Mouse (Mus musculus) c-Kit-positive CD71-negative TER-119-negative erythroid progenitor cells, embryonic 14.5 days (primary cell): ENCODE measurements around the gene Runx2.

Experiments
- DNase-seq: peaks from one replicate; pipeline ENCODE4 v3.0.0-alpha.2; 2013; ENCODE audit warnings: low read depth

The Runx2 gene

DNA sequence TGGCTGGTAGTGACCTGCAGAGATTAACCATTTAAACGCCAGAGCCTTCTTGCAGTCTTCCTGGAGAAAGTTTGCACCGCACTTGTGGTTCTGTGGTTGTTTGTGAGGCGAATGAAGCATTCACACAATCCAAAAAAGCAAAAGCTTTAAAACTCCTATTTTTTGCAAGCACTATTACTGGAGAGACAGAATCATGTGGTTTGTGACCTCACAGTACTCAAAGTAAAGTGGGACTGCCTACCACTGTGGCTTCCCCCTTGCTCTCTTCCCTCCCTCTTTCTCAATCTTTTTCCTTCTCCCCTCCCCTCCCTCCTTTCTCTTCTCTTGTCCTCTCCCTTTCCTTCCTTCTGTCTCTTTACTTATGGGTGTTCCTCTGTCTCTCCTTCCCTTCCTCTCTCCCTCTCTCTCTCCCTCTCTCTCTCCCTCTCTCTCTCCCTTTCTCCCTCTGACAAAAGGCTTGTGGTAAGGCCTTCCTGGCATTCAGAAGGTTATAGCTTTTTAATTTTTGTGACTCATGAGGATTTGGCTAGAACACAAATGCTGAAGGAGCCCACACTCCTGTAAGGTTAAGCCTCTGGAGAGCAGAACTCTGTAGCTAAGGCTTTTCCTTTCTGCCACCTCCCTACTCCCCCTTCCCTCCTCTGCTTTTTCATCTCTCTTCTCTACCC lies at the start of gene Runx2:
Gene Runx2, minus strand, starts transcription at position 290 of the 668 bp plus-strand sequence.
- DNase-seq = no peak

DNA sequence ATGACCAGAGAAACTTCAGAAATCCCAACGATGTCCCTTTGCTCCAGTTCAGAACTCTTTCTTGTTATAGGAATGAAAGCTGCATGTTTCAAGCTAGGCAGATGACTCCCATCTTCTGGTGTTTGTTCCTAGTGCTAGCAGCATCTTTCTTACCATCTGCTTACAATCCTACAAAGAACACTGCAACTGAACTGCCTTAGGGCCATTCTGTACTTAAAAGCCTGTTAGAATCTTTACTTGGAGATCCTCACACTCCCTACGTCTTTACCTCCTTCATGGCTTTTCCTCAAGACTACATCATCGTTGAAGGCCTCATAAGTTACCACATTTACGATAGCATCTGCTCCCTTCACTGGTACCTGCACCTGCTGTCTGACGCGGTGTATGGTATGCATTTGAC lies 48.6 kb upstream of the Runx2 start:
- no peak for DNase-seq

DNA sequence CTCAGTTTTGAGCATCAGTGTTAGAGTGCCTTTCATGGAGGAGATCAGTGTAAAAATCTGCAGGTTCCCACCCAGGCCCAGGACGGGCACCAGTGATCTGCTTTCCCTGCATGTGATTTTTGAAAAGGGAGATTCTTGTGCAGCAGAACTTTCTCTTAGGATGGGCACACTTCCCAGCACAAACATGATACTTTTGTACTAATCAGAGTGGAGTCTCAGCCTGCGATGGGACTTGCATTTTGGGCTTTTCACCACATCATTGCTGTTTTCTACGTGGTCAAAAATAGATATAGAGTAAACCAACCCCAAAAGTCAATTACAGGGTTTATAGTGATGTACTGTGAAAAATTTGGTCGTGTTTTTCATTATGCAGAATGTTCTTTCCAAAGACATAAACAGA lies 27.6 kb upstream of the Runx2 start:
- DNase-seq = no peak

DNA sequence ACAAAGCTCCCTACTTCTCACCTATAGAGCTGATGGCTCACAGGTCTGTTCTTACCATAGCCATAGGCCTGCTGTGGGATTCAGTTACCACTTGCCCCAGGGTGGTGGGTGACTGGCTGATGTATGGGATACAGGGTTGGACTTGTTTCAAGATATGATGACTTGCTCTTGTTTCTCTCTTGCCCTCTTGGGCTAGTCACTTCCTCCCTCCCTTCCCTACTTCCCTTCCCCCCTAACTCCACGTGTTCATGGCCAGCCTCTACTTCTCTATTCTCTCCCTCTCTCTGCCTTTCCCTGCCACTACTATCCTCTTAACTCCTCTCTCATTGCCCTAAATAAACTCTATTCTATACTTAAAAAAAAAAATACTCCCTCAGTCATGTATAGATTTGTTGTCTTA lies 16.6 kb upstream of the Runx2 start:
- DNase-seq = no peak

DNA sequence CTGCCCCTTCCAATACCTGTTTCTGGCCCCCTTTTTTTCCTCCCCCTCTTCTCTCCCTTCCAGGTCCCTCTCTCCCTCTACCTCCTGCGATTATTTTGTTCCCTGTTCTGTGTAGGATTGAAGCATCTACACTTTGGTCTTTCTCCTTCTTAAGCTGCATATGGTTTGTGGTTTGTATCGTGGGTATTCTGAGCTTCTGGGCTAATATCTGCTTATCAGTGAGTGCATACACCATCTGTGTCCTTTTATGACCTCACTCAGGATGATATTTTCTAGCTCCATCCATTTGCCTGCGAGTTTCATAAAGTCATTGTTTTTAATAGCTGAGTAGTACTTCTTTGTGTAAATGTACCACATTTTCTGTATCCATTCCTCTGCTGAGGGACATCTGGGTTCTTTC lies 15.0 kb upstream of the Runx2 start:
- no peak for DNase-seq

DNA sequence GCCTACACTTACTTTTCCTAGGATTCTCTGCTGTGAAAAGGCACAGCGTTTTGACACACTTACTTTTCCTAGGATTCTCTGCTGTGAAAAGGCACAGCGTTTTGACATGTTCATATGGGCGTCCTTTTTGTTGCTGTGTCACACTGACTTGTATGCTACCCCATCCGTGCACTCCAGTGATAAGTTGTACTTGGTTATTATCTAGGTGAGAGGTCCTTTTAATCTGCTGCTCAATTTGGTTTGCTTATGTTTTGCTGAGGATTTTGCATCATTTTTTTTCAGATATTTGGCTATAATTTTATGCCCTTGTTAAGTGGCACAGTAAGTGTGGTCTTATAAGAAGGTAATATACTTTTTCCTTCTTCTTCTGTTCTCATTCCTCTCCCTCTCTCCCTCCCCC lies 13.4 kb upstream of the Runx2 start:
- DNase-seq = no peak

DNA sequence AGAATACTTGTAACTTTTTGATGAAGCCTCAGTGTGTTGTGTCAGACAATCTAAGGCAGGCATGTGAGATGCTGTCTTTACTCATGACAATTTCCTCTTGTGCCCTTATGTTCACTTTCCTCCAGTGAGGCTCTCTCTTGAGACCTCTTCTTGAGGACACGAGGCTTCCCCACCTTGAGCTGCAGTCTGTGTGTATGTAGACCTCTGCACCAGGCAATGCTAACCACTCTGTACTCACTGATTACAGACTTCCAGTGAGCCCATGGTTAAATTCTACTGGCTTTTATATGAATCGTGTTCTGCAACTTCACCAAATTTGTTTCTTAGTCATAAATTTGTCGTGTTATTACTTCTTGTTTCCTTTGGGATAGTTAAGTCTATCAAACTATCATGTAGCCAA lies 12.5 kb upstream of the Runx2 start:
- DNase-seq = no peak

DNA sequence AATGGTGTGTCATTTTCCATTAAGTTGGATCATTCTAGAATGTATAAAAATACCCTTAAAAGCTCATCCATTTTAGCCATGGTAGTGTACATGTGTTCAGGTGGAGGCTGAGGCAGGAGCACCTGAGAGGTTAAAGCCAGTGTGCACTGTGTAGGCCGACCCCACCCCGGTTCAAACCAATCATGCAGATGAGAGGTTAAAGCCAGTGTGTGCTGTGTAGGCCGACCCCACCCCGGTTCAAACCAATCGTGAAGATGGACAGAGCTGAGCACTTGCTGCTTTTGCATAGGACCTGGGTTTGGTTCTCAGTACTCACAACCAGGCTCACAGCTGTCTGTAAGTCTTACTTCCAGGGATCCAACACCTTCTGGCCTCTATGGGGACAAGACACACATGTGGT lies 7.3 kb upstream of the Runx2 start:
- no peak for DNase-seq

DNA sequence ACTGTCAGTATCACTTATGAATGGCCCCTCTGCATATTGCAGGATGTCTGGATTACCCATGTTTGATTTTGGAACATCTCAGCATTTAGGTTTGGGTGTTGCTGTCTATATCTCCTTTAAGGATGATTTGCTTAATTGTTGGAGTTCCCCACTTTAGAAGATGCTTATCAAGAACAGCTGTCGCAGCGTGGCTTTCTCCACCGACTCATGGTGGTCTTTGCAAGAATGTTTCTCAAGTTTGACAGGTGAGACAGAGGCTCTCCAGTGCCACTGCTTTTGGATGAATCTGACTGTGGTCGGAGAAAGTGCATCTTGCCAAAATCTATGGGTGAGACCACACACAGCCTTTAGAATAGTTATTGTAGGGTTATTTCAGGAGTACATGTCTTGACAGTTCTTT lies 5.2 kb upstream of the Runx2 start:
- DNase-seq = no peak

DNA sequence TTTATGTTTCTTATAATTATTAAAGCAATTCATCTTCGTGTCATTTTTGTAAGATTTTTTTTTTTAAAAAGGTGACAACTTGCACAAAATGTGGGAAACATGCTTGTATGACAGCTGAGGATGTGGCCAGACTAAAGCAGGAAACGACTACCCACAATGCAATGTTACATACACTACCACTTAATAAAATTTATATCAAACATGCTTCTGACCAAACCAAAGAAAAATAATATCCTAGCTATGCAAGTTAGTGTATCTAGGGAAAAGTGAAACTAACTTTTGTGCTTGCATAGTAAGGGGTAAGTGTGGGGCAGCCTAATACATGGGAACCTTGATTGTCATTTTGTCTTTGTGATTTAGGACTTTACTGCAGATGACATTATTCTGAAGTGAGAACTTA lies 4.2 kb upstream of the Runx2 start:
- no peak for DNase-seq

DNA sequence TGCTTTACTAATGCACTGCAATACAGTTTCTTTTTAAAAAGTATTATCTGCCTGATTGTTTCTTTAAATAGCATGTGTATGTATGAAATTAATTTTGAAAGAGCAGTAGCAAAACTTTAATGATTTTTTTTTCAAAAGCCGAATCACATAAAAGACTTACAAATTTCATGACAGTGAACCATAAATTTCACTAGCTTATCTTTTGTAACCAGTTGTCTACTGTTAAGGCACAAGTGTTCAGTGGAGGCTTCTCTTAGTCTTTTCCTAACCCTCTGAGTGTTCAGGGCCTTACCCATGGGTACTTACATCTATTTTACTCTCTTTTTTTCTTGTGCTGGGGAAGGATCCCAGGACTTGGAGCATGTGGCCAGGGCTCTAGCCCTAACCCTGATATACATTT lies 7.6 kb downstream of the Runx2 start:
- no peak for DNase-seq

DNA sequence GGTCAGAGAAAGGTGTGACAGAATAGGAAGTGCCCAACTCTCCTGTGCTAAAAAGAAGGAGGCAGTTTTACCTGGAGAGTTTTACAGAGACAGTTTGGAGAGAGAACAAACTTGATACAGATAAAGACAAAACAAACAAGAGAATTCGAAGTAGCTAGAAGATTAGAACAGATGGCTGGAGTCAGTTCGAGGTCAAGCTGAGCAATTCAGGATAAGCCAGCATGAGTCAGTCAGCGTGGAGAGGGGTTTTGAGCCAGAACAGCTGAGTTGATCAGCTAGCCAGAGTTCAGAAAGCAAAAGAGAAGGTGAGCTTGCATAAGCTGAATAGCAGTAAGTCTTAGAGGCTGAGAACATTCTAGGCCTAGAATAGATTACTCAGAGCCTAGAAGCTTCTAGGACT lies 17.3 kb downstream of the Runx2 start:
- no peak for DNase-seq

DNA sequence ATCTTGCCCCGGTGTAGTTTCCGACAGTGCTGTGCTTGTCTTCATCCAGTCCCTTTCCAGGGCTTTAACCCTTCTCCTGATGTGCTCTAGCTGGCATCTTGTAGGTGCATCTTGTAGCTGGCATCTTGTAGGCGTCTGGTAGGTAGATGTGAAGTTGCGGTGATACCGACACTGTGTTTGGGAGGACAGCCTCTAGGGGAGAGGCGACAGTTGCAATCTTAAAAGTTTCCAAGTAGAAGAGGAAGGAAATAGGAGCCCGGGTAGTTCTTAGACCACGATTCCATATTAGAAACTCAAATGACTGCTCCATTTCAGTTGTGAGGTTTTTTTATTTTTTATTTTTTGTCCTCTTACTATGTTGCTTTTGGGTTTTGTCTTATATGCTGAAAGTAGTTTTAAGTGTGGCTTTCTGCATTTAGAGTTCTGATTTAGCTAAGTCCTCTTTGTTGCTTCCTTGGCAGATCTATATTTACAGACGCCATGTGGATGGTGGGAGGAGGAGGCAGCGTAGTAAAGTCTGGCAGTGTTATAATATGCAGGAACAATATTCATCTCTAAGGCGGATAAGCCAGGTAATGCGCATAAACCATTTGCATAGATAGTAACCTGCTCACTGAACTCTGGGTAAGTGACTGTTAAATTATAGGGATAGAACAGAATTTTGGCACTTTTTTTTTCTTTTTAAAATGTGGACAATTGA lies 22.2 kb downstream of the Runx2 start:
- DNase-seq = no peak

DNA sequence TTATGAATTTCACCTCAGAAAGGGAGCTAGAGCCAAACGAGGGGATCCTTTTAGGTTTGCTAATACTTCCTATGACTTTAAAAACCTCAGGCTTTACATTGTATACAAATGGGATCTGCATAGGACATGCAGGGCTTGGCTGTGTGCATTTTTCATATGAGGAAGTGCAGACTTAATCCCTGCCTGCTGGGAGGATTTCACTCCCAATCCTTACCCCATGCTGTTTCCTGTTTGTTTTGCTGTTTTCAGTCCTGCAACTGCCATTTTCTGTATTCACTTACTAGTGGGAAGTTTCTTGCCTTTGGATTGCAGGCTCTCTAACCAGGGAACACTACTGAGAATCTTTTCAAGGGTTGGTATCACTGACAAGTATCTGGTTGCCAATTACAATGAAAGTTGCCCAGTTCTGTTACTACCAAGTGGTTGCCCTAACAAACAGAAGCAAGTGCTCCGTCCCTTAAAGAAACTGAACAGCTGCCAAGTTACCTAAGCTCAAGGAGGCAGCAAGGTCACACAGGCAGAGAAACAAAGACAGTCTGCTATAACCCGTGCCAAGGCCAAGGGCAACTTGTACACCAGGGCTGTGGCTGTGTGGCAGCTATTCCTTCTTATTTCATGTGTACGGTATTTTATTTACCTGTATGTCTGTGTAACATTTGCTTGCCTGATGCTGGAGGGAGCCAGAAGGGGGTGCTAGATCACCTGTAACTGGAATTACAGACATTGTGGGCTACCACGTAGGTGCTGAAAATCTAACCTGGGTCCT lies 25.4 kb downstream of the Runx2 start:
- no peak for DNase-seq

DNA sequence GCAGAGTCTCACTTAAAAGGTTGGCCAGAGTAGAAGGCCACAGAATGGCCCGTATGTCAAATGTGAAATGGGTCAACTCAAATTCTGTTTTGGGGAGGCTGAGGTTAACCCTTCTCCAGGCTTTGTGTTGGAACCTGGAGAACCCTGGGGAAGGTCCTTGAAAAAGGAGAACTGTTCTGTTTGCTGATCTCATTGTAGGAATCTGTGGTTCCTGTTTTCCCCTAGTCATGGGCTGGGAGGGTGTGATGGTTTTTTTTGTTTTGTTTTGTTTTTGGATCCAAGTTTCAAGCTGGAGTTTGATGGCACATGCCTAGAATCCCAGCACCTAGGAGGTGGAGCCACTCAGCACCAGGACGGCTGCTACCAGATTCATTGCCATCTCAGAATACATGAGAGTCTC lies 31.5 kb downstream of the Runx2 start:
- DNase-seq = no peak

DNA sequence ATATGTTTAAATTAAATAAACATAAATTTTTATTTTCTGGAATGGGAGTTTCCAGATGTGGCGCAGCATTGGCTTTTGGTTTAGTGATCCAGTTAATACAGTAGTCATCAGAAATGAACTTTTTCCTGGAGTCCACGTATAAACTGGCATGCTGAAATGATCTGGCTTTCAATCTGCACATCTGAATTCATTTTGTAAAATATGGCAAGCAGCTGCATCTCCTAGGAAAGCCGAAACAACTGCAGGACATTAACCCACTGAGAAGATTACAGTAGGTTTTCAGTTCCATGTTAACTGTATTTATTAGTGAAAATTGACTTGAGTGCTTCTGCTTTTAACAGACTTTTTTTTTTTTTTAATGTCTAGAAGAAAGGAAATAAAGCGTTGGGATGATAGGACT lies 32.2 kb downstream of the Runx2 start:
- no peak for DNase-seq

DNA sequence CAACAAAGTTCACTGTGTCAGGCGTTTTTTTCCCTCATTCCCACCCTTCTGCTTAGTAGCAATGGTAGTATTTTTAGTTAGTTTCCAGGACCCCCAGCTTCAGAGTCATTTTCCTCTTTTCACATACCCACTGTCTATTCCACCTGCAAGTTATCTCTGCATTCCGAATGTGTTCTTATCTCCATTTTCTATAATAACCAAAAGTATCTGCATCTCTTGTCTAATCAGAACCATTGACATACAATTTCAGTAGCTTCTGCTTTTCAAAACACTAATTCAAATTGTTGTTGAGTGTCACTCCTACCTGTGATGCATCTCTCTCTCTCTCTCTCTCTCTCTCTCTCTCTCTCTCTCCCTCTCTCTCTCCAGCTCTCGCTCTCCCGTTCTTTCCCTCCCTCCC lies 34.2 kb downstream of the Runx2 start:
- DNase-seq = no peak

DNA sequence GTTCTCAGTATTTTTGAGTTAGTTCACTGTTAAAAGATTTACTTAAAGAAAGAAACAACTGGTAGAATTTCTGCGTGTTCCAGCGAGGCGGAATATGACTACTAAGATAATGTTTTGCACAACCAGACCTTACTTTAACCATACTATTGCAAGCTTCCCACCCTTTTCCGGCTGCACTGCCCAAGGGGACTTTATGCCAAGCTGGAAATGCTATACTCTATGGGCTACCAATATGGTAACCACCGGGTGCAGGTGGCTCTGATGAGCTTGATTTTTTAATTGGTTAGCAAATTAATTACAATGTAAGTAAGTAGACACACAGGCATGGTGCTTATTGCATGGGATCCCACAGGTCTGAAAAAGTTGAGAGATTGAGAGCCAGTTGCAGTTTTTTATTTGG lies 36.5 kb downstream of the Runx2 start:
- DNase-seq = no peak

DNA sequence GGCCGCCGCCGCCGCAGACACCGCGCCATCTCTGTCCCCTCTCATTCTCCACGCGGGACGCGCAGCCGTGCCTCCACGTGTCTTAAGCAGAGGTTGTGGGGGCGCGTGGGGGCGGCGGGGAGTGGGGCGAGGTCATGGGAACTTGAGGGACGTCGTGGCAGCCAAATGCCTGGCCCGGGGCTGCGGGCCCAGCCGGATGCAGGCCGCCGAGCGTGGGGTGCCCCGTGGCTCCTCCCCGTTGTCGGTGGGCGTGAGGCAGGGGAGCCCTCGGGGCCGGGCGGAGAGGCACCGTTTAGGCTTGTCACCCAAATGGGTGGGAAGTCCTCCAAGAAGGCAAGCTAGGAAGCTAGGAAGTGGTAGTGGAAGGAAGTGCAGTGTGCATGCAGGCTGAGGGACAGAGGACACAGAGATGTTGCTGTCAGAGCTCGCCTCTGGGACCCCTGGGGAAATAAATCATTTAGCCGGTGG lies 37.2 kb downstream of the Runx2 start:
- peak; percentile 55 for DNase-seq

DNA sequence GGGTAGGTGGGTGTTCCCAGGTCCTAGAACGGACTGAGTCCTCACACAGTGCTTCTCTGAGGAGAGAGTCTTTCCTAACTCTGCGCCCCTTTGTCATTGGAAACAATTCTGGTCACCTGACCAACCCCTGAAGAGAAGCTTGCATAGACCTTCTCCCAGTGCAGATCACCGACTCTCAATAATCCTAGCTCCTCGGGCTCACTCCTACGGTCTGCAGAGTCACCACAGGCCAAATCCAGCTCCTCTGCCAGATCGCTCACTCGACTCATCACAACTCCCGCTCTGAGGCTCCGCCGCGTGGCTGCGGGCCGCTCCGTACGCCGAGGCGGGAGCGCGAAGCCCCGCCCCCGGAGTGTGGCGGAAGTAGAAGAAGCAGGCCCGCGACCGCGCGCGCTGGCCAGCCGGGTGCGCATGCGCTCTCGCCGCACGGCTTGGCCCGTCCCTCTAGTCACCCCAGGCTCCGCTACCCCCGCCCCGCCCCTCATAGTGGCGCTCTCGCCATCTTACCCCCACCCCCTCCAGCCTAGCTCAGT lies 37.8 kb downstream of the Runx2 start, which contains the start of gene Supt3:
Gene Supt3, plus strand, starts transcription at position 415 of the 533 bp plus-strand sequence.
- DNase-seq = peak; percentile 91

DNA sequence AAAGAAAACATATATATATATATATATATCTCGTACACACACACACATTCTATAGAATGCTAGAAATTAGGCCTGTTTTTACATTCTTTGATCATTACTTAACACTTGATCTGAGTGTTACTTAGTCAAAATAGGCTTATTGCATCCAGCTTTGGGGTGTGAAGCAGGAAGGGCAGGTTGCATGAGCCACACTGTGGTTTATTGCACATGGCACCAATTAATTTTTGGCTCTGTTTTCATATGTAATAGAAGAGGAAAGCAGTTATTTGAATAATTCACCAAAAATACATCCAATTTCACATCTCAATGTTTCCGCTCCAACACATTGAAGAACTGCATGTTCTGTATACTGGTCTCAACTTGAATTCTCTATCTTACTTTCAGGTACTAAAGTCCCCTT lies 42.0 kb downstream of the Runx2 start:
- DNase-seq = no peak

DNA sequence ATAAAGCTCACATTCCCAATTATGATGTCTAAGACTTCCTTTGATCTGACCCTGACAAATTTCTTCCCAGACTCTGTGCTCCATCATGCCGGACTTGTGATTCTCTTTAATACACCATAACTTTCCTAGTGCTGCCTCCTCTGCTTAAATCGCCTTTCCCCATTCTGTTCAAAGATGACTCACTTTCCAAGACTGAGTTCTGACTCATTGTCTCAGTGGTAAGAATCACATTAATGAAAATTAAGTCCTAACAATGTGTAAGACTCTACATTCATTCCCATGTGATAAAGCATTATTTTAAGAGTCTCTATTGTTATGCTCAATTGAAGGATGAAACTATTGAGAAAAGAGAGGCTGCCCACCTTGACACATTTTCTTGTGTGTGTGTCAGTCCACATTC lies 43.7 kb downstream of the Runx2 start:
- no peak for DNase-seq

DNA sequence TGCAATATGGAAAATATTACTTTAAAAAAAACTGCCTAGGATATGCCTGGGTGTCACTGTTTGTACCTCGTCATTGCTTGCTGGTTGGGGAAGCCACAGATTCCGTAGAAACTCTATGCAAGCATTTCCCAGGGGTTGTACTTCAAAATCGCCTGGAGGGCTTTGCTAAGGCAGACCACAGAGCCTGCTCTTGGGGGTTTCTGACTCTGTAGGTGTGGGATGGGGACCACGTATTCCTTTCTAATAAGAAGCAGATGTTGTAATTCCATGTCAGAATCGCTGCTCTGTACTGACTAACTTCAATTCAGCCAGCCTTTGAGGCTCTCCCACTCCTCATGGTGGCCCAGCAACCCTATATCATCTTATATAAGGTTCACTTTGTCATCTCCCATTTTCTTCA lies 46.1 kb downstream of the Runx2 start:
- no peak for DNase-seq
